Mouse (Mus musculus): ENCODE data around the gene Calhm2. TPM values are rescaled to one million over a fixed set of nuclear protein-coding genes. Genes with fewer than 3 reads are reported as not detected.
A peak's percentile ranks its signal among the peaks of the same experiment; 100 is the strongest.
"Not testable (repeated sequence)": the region's sequence is repeated elsewhere in the genome, so short reads cannot be mapped to it uniquely, and the experiment has no call there.

The Calhm2 gene
- total RNA-seq, 2 experiments from 2014 or later, result 3.1 to 3.9 TPM

DNA sequence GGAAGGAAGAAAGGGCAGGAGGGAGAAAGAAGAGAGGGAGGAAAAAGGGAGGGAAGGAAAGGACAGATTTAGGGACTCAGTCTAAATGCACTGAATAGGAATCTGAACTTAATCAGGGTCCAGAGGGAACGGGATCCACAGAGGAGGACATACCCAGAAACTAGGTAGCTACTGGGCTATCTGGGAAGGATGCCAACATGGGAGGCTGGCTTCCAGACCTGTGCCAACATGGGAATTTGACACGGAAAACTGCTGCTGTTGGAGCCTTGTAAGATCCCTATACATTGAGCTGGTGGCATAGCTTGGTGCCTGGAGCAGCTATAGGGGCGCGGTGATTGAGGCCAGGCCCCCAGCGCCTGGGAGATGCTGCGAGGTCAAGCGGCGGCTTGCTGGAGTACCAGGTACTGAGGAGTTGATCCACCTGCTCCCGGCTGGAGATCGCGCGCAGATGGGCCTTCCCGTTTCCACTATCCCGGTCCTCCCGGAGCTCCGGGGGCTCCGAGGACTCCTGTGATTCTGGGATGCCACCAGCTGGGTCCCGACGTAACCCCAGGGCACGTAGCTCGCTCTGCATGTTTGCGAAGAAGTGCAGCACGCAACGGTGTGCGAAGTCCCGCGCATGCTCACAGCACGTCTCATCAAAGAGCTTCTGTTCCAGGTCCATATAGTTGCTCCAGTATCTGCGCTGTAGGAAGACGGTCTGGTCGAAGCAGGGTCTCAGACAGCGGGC is 13.4 kb upstream of the Calhm2 start:
- no peak for DNase-seq (ENCODE audit: low spot score in 2 of 2)

DNA sequence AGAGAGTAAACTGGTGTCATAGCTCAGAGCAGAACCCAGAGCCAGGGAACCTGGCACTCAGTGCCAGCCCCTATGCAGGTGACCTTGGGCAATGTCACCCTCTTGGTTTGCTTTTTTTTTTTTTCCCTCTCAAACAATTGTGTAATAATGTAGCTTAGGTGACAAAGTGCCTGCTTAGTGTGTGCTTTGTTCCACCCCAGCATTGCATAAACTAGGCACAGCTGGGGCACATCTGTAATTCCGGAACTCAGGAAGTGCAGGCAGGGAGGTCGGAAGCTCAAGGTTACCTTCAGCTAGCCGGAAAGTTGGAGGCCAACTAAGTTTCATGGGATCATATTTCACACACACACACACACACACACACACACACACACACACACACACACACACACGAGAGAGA is 11.8 kb upstream of the Calhm2 start:
- no peak for DNase-seq (ENCODE audit: low spot score in 2 of 2)

- DNase-seq (ENCODE audit: low spot score in 2 of 2), result no peak
These were observed 10.3 kb upstream of the Calhm2 start for GRCm38 (mm10) chr19:47148267-47148847.

GRCm38 (mm10) chr19:47144154-47144553 is 6.1 kb upstream of the Calhm2 start, which contains the start of gene Calhm1:
Gene Calhm1 (minus strand): TSS chr19:47144254.
- DNase-seq (ENCODE audit: low spot score in 2 of 2), result no peak

DNA sequence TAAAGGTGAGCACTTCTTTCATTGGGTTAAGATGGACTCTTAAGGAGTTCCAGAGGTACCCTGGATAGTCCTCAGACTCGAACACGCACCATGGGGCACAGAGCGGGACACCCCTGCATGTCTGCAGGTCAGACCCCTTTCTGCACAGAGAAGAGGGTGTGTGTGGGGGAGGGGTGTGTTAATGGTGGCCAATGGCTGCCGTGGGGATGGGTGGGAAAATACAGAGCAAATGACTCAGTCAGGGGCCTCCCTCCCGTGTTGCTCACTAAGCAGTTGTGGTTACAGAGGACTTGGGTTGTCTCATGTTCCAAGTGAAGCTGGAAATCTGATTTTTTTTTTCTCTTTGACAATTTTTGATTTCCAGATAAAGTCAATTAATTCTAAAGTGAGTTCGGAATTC is 4.3 kb upstream of the Calhm2 start:
- DNase-seq (ENCODE audit: low spot score in 2 of 2), result no peak

DNA sequence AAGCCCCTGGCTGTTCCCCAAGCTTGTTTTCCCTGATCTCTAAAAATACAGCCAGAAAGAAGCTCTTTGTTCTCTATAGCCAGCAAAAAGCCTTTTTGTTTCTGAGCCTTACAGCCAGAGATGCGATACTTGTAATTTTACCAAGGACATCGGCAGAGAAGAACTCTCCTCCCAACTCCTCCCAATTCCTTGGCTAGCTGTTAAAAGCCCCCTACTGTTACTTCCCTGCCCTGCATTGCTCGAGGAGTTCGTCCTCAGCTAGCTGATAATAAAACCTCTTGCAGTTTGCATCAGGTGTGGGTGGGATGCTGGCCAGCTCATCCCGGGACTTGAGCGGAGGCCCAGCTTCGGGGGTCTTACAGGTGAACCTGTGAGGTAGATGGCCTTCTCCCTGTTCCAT is 1.5 kb upstream of the Calhm2 start:
- not testable (repeated sequence) for DNase-seq (ENCODE audit: low spot score in 2 of 2)

DNA sequence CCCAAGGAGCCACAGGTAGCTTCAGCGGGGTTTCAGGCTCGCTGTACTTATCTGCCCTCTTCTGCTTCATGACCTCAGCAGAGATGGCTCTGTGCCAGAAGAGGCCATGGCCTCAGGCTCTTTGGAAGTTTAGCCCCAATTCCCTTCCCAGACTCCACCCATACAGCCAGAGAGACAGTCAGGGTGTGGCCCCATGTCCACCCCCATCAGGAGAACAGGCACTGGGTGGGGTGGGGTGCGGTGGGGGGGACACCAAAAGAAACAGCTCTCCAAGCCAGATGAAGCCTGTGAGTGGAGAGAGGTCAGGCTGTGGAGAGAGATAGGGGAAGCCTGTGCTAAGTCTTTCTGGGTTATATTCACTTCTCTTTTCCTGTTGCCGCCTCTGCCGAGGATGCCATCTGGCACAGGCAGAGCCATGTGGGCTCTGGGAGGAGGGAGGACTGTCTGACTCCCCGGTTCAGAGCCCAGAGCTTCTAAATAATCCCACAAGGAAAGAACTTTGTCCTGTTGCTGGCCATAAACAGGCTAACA is 978 bp downstream of the Calhm2 start:
- peak; percentile 38 to 44 for DNase-seq (ENCODE audit: low spot score in 2 of 2)

DNA sequence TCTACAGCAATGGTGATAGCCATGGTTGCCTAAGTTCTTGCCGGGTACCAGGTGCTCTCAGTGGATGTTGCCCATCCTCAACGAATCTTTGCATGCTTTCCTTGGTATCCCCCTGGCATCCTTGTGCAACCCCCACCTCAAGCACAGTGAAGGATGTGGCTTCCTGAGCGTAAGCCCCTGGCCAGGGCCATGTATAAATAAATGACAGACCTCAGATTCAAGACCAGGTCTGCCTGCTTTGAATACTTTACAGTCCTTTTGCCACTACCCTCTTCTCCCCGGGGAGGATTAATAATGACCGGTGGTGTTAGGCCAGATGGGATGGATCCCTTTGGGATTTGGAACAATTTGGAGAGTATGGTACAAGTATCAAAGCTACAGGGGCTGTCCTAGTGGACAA is 1.9 kb downstream of the Calhm2 start:
- DNase-seq (ENCODE audit: low spot score in 2 of 2), result no peak

DNA sequence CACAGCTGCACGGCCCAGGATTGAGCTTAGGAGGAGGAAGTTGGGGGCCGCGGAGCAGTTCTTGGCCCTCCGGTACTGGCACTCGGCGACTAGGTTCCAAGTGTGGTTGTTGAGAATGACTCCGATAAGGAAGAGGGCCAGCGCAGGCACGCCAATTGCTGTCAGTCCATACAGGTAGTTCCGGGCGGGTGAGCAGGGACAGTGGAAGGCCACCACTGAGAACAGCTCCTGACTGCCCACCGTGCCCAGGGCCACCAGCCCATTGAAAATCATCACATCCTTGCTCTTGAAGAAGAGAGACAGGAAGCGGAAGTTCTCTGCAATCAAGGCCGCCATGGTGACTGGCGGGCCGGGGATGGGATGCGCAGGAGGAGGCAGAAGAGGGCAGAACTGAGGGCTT is 2.5 kb downstream of the Calhm2 start:
- DNase-seq (ENCODE audit: low spot score in 2 of 2), result no peak

- no peak for DNase-seq (ENCODE audit: low spot score in 2 of 2)
These were observed 4.9 kb downstream of the Calhm2 start for GRCm38 (mm10) chr19:47133161-47133560.

- no peak for DNase-seq (ENCODE audit: low spot score in 2 of 2)
These were observed 7.5 kb downstream of the Calhm2 start for GRCm38 (mm10) chr19:47130551-47131125.

GRCm38 (mm10) chr19:47128835-47129234 is 9.3 kb downstream of the Calhm2 start:
- no peak for DNase-seq (ENCODE audit: low spot score in 2 of 2)

- no peak for DNase-seq (ENCODE audit: low spot score in 2 of 2)
These were observed 9.9 kb downstream of the Calhm2 start for GRCm38 (mm10) chr19:47128164-47128563.

DNA sequence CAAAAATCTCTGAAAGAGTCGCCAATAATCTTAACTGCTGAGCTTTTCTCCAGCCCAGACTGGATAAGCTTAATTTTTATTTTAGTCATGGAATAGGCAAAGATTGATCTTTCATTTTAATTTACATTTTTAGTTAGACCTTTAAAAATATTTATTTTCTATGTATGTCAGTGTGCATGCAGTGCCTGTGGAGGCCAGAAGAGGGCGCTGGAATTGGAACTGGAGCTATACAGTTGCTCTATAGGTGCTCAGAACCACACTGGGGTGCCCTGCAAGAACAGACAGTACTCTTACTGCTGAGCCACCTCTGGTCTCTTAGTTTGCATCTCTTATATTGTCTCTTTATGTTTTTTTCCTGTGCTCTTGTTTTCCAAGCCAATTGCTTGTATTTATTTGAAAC is 15.3 kb downstream of the Calhm2 start:
- no peak for DNase-seq (ENCODE audit: low spot score in 2 of 2)

- no peak for DNase-seq (ENCODE audit: low spot score in 2 of 2)
These were observed 17.0 kb downstream of the Calhm2 start for GRCm38 (mm10) chr19:47121054-47121453.

DNA sequence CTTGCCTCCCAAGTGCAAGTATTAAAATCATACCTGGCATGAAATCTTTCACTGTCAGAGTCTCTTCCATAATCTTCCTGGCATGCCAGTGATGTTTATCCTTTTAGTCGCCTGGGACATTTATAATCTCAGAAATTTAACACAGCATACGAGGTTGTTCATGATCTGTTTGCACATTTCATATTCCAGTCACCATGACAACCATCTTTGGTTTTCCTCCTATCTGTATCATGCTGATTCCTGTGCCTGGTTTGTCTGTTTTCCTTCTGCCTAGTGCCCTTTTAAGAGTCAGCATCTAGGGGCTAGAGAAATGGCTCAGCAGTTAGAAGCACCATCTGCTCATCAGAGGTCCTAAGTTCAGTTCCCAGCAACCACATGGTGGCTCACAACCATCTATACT is 19.5 kb downstream of the Calhm2 start:
- DNase-seq (ENCODE audit: low spot score in 2 of 2), result no peak

- DNase-seq (ENCODE audit: low spot score in 2 of 2), result no peak
These were observed 33.3 kb downstream of the Calhm2 start for GRCm38 (mm10) chr19:47104641-47105271.

GRCm38 (mm10) chr19:47101080-47101479 is 37.0 kb downstream of the Calhm2 start:
- no peak for DNase-seq (ENCODE audit: low spot score in 2 of 2)

GRCm38 (mm10) chr19:47090550-47091156 is 47.4 kb downstream of the Calhm2 start, which contains the start of the genes Usmg5 and Pdcd11:
Gene Usmg5 (minus strand): TSS chr19:47090647.
Gene Pdcd11 (plus strand): TSS chr19:47090768.
- DNase-seq (ENCODE audit: low spot score in 2 of 2), result peak; percentile 97

DNA sequence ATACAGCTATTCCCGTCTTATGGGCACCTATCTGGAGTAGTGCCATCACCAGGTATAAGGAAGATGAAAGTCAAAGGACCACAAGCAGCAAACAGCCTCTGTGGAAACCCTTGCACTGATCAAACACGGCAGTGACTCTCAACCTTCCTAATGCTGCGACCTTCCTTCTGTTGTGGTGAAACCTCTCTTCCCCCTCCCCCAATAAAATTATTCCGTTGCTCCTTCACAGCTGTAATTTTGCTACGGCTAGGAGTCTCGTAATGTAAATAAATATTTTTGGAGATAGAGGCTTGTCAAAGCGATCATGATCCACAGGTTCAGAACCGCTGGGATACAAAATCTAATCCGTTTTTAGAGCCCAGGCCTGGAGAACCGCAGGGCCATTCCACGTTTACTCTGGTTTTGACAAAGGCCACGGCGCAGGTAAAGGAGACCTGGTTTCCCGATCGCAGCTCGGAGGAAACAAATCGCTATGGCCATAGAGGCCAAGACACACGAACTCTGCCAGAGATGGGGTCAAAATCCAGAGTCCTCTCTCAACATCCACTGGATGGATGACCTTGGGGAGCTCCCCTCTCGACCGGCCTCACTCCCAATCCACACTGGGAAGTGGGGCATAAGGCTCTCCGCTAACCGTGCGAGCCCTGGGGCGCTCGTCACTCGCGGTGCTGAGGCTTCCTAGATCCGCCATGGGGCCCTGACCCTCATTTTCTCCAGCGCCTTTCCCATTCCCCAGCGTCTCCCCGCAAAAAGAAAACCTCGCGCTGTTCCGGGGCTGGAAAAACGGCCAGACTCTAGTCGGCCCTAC is 48.2 kb downstream of the Calhm2 start:
- no peak for DNase-seq (ENCODE audit: low spot score in 2 of 2)

All from layer of hippocampus, postnatal 10 days (tissue).